Comparison of ENCODE assay signal across 8 mouse cellular contexts in the genomic region with DNA sequence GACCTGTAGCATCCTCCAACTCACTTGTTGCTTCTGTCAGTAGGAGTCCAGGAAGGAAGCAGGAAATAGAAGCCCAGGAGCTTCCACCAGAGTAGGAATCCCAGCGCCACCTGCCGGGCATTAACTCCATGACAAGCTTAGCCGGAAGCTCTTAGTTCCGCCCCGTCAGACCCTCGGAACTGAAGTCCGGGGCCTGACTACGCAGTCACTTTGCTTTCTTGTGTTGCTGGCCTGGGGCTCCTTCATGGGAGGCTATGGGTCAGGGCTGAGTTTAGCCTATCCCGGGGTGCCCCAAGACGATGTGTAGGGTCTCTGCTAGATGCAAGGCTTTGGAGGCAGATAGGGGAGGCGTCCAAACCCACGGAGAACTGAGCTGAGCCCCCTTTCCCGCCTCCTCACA. TPM values are rescaled to one million over a fixed set of nuclear protein-coding genes. Genes with fewer than 3 reads are reported as not detected.
A peak's percentile ranks its signal among the peaks of the same experiment; 100 is the strongest.
DNase-seq lines count a peak whose midpoint lies in the region; ATAC-seq lines count a peak whose summit lies in the region.

No protein-coding gene starts in this region.

- peak; percentile 80 to 86 for DNase-seq in adrenal gland, adult 18-20 months (ENCODE audit: low spot score in 2 of 2)
- peak; percentile 93 for DNase-seq in embryo, embryonic 11 days
- DNase-seq in gastrocnemius, postnatal 36 days, result peak; percentile 84 to 85
- peak; percentile 73 to 76 for DNase-seq in left cerebral cortex, postnatal 25 days (ENCODE audit: low spot score in 2 of 2)
- peak; percentile 92 for DNase-seq in mesoderm, embryonic 11.5 days (ENCODE audit: low read depth, low spot score)
- peak; percentile 58 for DNase-seq in right cerebral cortex, postnatal 25 days
- DNase-seq in urinary bladder, postnatal 36 days (ENCODE audit: low spot score in 2 of 2), result peak; percentile 84 to 87

- H3K4me2 ChIP-seq in intestine, embryonic 16.5 days (ENCODE audit: low read depth, low read length), result peak overlapping the region; percentile 78

- WGBS in intestine, embryonic 16.5 days, result 4% methylated on average over 13 of the region's 13 CpGs

- no peak overlapping the region for H3K27ac ChIP-seq in intestine, embryonic 16.5 days (ENCODE audit: low read length)

- ATAC-seq in intestine, embryonic 16.5 days, result peak; percentile 64

- peak overlapping the region; percentile 65 for H3K9ac ChIP-seq in intestine, embryonic 16.5 days (ENCODE audit: low read depth, low read length)

- H3K9me3 ChIP-seq in intestine, embryonic 16.5 days (ENCODE audit: control insufficient read depth, low read length), result no peaks in the 10 kb centered on the region

- H3K36me3 ChIP-seq in intestine, embryonic 16.5 days (ENCODE audit: control insufficient read depth, insufficient read depth, low read length), result no peaks in the 10 kb centered on the region

- peak overlapping the region; percentile 49 for H3K4me3 ChIP-seq in intestine, embryonic 16.5 days (ENCODE audit: low read length)

- 0 out of 2 replicates have a peak, but pooled peaks cover 2% of the 10 kb centered on the region for H3K4me1 ChIP-seq in intestine, embryonic 16.5 days (ENCODE audit: control insufficient read depth, insufficient read depth, low read length)

- H3K27me3 ChIP-seq in intestine, embryonic 16.5 days (replicated peaks; ENCODE audit: control insufficient read depth, insufficient read depth, low read length), result 0 out of 2 replicates have a peak, but pooled peaks cover 7% of the 10 kb centered on the region

- intact Hi-C loops in gastrocnemius, postnatal 36 days (cut with DNase I), result loop anchor here (2.0 to 5.0 kb wide), 3 partner anchors 54 to 184 kb away; no protein-coding TSS in a partner anchor
- intact Hi-C loops in left cerebral cortex, postnatal 25 days (cut with DNase I), result loop anchor here (2.0 to 5.0 kb wide), 2 partner anchors 54 to 187 kb away; no protein-coding TSS in a partner anchor

RNA-seq across cellular contexts. Expression of gene Tsku, which starts 19.7 kb away (rescaled TPM):
- total RNA-seq in adrenal gland, adult 18-20 months (2021), result 10 to 100 TPM; 16.7 to 16.9 TPM
- total RNA-seq in gastrocnemius, postnatal 36 days (2021), result 1 to 10 TPM; 1.1 to 1.5 TPM
- polyA plus RNA-seq in intestine, embryonic 16.5 days (2015; fragmentation: Nextera tagmentation; extraction: Ambion mirVana), result 6.2 and 7.5 TPM in 2 replicates
- 1 to 10 TPM; 2.1 to 2.7 TPM for total RNA-seq in left cerebral cortex, postnatal 25 days (2021)

RNA-seq across cellular contexts. Expression of gene Acer3, which starts 20.5 kb away (rescaled TPM):
- 10 to 100 TPM; 11.7 to 12.9 TPM for total RNA-seq in adrenal gland, adult 18-20 months (2021)
- total RNA-seq in gastrocnemius, postnatal 36 days (2021), result 1 to 10 TPM; 4.9 to 5.3 TPM
- polyA plus RNA-seq in intestine, embryonic 16.5 days (2015; fragmentation: Nextera tagmentation; extraction: Ambion mirVana), result 17.1 and 20.5 TPM in 2 replicates
- 10 to 100 TPM; 20.0 to 26.1 TPM for total RNA-seq in left cerebral cortex, postnatal 25 days (2021)

Comparison
In these comparisons a context has a peak if more than half of its experiments do, and no peak if none do; other contexts are left out.
1. RNA of gene Tsku, which starts 19.7 kb away (total RNA-seq): 16.7 to 16.9 TPM in adrenal gland, adult 18-20 months; 2.1 to 2.7 TPM in left cerebral cortex, postnatal 25 days and 1.1 to 1.5 TPM in gastrocnemius, postnatal 36 days; every median in the first group is over 4 times any median in the second.
2. Peak in every context shown above with its lines, with median percentiles within 50 percentile points of each other: DNase-seq.